Mouse (Mus musculus) heart, embryonic 14.5 days (tissue): ENCODE data around the gene Tdrd7. TPM values are rescaled to one million over a fixed set of nuclear protein-coding genes. Genes with fewer than 3 reads are reported as not detected.

Experiments used
- ATAC-seq: fragments of 200-750 bp; cut with Nextera tagmentation; 2 replicates; pipeline ENCODE4 v1.8.0; 2017; ENCODE audit warnings: low read depth, moderate TSS enrichment; ENCODE audit not compliant: insufficient number of reproducible peaks, insufficient read depth, low FRiP score
- H3K27ac ChIP-seq, 2 experiments: fragments of 200-500 bp in 1 of 2; fragments of 300-500 bp in 1 of 2; sonication (generic) in 1 of 2; replicated peaks in 1 of 2; 2 replicates each; pipeline ENCODE4 v1.5.1; 2012 to 2014; ENCODE audit warnings: low read depth in 2 of 2, low read length in 2 of 2, control low read depth in 1 of 2, mild to moderate bottlenecking in 1 of 2, mixed read lengths in 1 of 2; ENCODE audit not compliant: control insufficient read depth in 1 of 2, insufficient read depth in 1 of 2
- H3K27me3 ChIP-seq: fragments of 300-500 bp; sonication (generic); 2 replicates; pipeline ENCODE4 v1.6.1; 2014; ENCODE audit warnings: mild to moderate bottlenecking, low read length, control low read depth; ENCODE audit not compliant: control insufficient read depth, insufficient read depth
- H3K36me3 ChIP-seq: fragments of 300-500 bp; sonication (generic); 2 replicates; pipeline ENCODE4 v1.6.1; 2014; ENCODE audit warnings: mild to moderate bottlenecking, control low read depth, low read length, mixed read lengths; ENCODE audit not compliant: control insufficient read depth, insufficient read depth
- H3K4me1 ChIP-seq, 2 experiments: fragments of 200-500 bp in 1 of 2; fragments of 300-500 bp in 1 of 2; sonication (generic) in 1 of 2; 2 replicates each; pipeline ENCODE4 v1.6.1; 2012 to 2014; ENCODE audit warnings: low read length in 2 of 2, control low read depth in 1 of 2, mixed read lengths in 1 of 2; ENCODE audit not compliant: control insufficient read depth in 2 of 2, insufficient read depth in 2 of 2
- H3K4me2 ChIP-seq: fragments of 300-500 bp; sonication (generic); 2 replicates; pipeline ENCODE4 v1.6.1; 2014; ENCODE audit warnings: mild to moderate bottlenecking, low read length
- H3K4me3 ChIP-seq, 2 experiments: fragments of 200-500 bp in 1 of 2; fragments of 300-500 bp in 1 of 2; sonication (generic) in 1 of 2; 2 replicates each; pipeline ENCODE4 v1.5.1; 2012 to 2014; ENCODE audit warnings: low read length in 2 of 2, mild to moderate bottlenecking in 2 of 2, control low read depth in 1 of 2, low read depth in 1 of 2, moderate library complexity in 1 of 2; ENCODE audit not compliant: control insufficient read depth in 1 of 2, insufficient read depth in 1 of 2
- H3K9ac ChIP-seq: fragments of 300-500 bp; sonication (generic); 2 replicates; pipeline ENCODE4 v1.6.1; 2014; ENCODE audit warnings: mild to moderate bottlenecking, low read length
- H3K9me3 ChIP-seq: fragments of 300-500 bp; sonication (generic); 2 replicates; pipeline ENCODE4 v1.6.1; 2016; ENCODE audit warnings: low read length, control low read depth; ENCODE audit not compliant: control insufficient read depth
- WGBS: fragments of 180-500 bp; shearing (Covaris S2); extraction: QIAGEN DNeasy Blood & Tissue Kit; methylation state at CpG from one replicate; pipeline ENCODE4 v1.1.7; 2014; 5-methylcytosine and 5-hydroxymethylcytosine counted together
- polyA plus RNA-seq: library from polyadenylated mRNA; unstranded; fragments of >200 nt; fragmentation: Nextera tagmentation; extraction: Ambion mirVana; gene quantifications from 2 replicates; pipeline ENCODE4 v1.2.1, GENCODE M21; 2014

The Tdrd7 gene
- polyA plus RNA-seq, 1 experiment from 2014 or later, result 19.1 TPM

DNA sequence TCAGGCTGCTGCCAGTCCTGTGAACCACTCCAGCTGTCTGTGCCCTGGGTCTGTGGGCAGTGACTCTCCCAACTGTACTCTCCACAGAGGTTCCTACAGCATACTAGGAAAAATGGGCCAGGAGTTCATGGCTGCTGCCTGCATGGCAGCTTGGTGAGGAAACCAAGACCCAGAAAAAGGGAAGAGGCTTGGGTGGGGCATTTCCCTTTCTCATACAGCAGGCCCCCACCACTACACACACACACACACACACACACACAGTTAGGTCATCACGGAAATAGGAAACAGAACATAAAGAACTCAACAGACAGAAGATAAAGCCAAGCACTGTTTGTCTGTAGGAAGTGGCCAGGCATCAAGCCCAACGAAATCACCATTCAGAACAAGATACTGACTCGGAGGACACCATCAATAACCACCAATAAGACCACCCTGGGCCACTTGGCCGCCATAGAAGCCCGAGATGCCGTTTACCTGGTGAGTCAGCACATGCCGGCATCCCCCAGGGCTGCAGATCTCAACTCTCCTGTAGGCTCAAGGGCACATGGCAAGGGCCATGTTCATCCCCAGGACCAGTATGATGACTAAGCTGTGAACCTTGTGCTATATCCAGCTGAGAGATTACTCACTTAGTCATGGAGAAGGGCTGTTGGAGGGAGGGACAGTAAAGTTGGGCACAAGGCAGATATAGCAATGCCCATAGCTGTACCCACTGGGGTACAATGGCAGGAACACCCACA lies 15.9 kb upstream of the Tdrd7 start:
- 66% methylated on average over 7 of the region's 7 CpGs for WGBS
- Histone ChIP-seq H3K9me3 (no peaks in the 10 kb centered on the region), H3K4me1 (peaks cover 4 to 8% of the 10 kb centered on the region in 2 experiments; a peak in 2 of 4 replicates), H3K27me3 (no peaks in the 10 kb centered on the region), H3K36me3 (no peaks in the 10 kb centered on the region), H3K4me2 (no peak overlapping the region), H3K9ac (no peak overlapping the region), H3K27ac (peak overlapping the region in 1 of 2 experiments; percentile 19; a peak in 1 of 4 replicates), H3K4me3 (no peak overlapping the region)
- 0 out of 2 replicates have a peak, but pooled peaks have one; percentile 20 for ATAC-seq

DNA sequence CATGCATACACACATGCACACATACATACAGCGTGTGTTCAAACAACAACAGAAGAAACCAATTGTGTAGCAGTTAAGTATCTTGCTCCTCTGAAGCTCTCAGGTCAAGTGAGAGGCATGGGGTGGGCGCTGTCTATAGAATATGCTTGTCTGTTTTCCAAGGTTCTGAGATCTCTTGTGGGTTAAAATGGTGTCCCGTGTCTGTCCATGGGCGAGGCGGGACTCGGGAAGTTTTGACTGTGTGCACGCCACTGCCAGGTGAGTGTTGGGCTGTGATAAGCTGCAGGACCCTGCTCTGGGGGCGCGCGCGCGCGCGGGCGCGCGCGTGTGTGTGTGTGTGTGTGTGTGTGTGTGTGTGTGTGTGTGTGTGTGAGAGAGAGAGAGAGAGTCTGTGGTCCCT lies 13.3 kb upstream of the Tdrd7 start:
- peaks cover 4 to 8% of the 10 kb centered on the region in 2 experiments; a peak in 2 of 4 replicates for H3K4me1 ChIP-seq
- H3K27me3 ChIP-seq, result no peaks in the 10 kb centered on the region
- no peak overlapping the region for H3K9ac ChIP-seq
- H3K4me2 ChIP-seq, result no peak overlapping the region
- H3K9me3 ChIP-seq, result no peaks in the 10 kb centered on the region
- no peak for ATAC-seq
- WGBS, result 93% methylated on average over 18 of the region's 18 CpGs
- no peak overlapping the region for H3K27ac ChIP-seq
- no peaks in the 10 kb centered on the region for H3K36me3 ChIP-seq
- H3K4me3 ChIP-seq, result no peak overlapping the region

DNA sequence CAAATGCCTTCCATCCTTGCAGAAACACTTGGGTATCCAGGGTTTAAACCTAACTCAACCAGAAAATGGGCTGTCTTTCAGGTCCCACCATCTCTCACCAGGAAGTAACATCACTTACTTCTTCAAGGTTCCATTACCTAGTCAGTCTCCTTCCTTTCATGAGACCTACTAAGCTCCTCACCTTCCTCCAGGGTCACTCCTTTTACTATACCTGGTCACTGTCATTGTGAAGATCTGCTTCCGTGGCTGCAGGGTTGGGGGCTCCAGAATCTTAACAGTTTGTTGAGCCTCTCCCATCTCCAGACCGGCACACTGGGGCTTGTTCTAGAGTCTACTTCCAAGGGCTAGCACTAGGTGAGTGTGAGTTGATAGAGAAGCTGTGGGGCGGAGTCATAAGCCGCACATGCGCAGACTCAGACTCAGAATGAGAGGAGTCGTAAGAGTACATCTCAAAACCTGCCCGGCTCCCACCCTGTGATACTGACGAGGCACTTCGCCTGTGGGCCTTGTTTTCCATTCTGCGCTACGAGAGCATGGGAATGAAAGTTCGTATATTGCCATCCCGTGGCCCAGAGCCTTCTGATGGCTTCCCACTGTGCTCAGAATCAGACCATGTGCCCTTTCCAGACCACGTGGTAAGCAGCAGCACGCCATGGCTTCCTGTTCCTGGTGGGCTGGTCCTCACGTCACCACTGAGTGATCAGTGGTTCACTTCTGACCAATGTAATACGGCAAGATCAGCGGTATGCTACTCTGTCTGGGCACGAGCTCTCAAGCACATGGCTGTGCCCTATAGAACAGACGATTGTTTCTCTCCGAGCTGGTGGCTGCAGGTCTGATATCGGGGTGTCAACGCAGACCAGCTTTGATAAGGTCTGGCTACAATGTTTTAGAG lies 11.9 kb upstream of the Tdrd7 start:
- WGBS, result 82% methylated on average over 23 of the region's 23 CpGs
- Histone ChIP-seq H3K4me2 (no peak overlapping the region), H3K9me3 (no peaks in the 10 kb centered on the region), H3K27me3 (no peaks in the 10 kb centered on the region), H3K27ac (no peak overlapping the region), H3K36me3 (no peaks in the 10 kb centered on the region), H3K4me1 (peaks cover 4 to 8% of the 10 kb centered on the region in 2 experiments; a peak in 2 of 4 replicates), H3K4me3 (no peak overlapping the region), H3K9ac (no peak overlapping the region)
- ATAC-seq, result no peak

DNA sequence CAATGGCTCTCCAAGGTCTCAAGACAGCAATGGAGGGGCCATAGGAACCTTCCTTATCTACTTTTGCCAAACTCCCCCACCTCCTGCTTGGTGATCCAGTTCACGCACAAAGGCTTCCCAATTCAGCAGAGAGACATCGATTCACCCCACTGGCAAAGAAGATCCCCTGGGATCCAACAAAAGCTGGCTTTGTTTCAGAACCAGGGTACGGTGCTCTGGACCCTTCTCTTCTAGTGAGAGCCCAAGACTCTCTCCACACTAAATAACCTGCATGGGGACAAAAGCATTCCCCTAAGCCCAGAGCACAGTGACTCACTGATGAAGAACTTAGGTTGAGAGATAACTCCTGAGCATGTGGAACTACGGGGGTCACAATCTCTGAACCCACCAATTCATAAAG lies 9.9 kb upstream of the Tdrd7 start:
- no peak overlapping the region for H3K9ac ChIP-seq
- H3K4me3 ChIP-seq, result no peak overlapping the region
- no peaks in the 10 kb centered on the region for H3K9me3 ChIP-seq
- ATAC-seq, result no peak
- H3K4me1 ChIP-seq, result peaks cover 0 to 2% of the 10 kb centered on the region in 2 experiments; a peak in 1 of 4 replicates
- H3K4me2 ChIP-seq, result no peak overlapping the region
- no peak overlapping the region for H3K27ac ChIP-seq
- H3K36me3 ChIP-seq, result no peaks in the 10 kb centered on the region
- H3K27me3 ChIP-seq, result no peaks in the 10 kb centered on the region
- 71% methylated on average over 4 of the region's 4 CpGs for WGBS

DNA sequence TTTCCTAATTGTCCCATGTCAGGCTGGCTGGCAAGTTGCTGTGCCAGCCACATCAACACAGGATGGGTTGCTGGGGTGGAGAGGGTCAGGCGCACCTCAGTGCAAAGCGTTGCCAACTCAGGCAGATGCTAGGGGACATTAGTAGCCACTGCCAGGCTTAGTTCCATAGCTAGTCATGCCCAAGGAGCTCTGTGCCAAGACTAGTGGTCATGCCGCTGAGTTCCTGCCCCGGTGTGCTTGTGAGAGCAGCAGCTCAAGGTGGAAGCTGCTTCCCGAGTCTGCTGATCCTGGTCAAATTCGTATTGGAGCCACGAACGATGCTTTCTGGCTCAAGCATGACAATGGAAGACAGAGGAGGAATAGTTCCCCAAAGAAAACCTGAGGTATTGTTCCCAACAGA lies 9.0 kb upstream of the Tdrd7 start:
- H3K4me1 ChIP-seq, result no peaks in the 10 kb centered on the region
- no peak overlapping the region for H3K4me3 ChIP-seq
- no peaks in the 10 kb centered on the region for H3K9me3 ChIP-seq
- H3K27me3 ChIP-seq, result no peaks in the 10 kb centered on the region
- no peak overlapping the region for H3K9ac ChIP-seq
- WGBS, result 93% methylated on average over 8 of the region's 8 CpGs
- H3K36me3 ChIP-seq, result no peaks in the 10 kb centered on the region
- H3K4me2 ChIP-seq, result no peak overlapping the region
- ATAC-seq, result no peak
- H3K27ac ChIP-seq, result no peak overlapping the region

DNA sequence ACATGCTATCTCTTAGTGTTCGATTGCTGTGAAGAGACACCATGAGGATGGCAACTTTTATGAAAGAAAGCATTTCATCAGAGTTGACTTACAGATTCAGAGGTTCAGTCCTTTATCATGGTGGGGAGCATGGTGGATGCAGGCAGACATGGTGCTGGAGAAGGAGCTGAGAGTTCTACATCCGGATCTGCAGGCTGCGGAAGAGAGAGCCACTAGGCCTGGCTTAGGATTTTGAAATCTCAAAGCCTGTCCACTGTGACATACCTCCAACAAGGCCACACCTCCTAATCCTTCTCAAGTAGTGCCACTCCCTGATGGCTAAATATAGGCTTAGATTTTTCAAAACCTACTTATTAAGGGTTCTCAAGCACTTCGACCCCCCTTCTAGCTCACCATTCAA lies 8.4 kb upstream of the Tdrd7 start:
- Histone ChIP-seq H3K4me2 (no peak overlapping the region), H3K27me3 (no peaks in the 10 kb centered on the region), H3K9me3 (no peaks in the 10 kb centered on the region), H3K9ac (no peak overlapping the region), H3K4me3 (no peak overlapping the region), H3K4me1 (no peaks in the 10 kb centered on the region), H3K36me3 (no peaks in the 10 kb centered on the region), H3K27ac (no peak overlapping the region)
- 91% methylated on average over 4 of the region's 4 CpGs for WGBS
- ATAC-seq, result no peak

DNA sequence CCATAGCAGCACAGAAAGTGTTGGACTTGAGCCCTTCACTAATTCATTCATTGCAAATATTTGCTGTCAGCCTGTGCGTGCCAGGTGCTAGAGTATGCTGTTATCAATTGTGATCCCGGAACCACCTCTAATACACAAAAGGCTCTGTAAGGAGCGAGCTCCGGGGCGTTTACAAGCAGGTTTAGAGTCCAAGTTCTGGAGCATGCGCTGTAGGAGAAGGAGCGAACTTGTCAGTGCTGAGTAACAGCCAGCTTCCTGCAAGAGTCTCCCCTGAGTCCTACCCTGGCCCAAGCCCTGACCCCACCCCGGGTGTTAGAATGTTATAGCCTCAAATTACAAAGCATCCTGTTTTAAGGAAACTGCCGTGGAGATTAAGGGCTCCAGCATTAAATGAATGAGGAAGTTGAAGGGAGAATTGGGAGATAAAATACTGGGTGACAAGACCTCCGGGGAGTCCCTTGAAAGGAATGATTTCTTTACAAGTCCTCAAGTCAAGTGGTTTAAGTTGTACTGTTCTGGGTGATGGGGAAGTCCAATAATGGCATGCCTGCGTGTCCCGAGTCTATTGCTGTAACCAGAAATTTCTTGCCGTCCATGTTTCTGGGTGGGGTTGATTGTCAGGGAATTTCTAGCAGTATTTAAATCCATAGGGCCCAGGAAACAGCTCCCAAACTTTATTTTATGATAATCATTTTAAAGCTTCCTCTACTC lies 758 bp downstream of the Tdrd7 start:
- H3K4me1 ChIP-seq, result peaks cover 21 to 37% of the 10 kb centered on the region in 2 experiments
- WGBS, result 6% methylated on average over 13 of the region's 13 CpGs
- peak overlapping the region; percentile 66 for H3K4me2 ChIP-seq
- no peaks in the 10 kb centered on the region for H3K9me3 ChIP-seq
- peak overlapping the region; percentile 53 for H3K9ac ChIP-seq
- peak overlapping the region; percentile 1 to 26; a peak in 3 of 4 replicates for H3K4me3 ChIP-seq
- peak overlapping the region; percentile 40 to 81 for H3K27ac ChIP-seq
- no peaks in the 10 kb centered on the region for H3K36me3 ChIP-seq
- no peak for ATAC-seq
- no peaks in the 10 kb centered on the region for H3K27me3 ChIP-seq
